Mouse (Mus musculus) spleen, adult 2 months (tissue): ENCODE measurements around the gene Ccin. TPM values are rescaled to one million over a fixed set of nuclear protein-coding genes. Genes with fewer than 3 reads are reported as not detected.
A peak's percentile ranks its signal among the peaks of the same experiment; 100 is the strongest.

Source experiments
- DNase-seq, 2 experiments: peaks; one replicate each; pipeline versions ENCODE4 v3.0.0 to v3.0.0-alpha.2; 2012 to 2021; ENCODE audit warnings: low spot score in 2 of 2, low read depth in 1 of 2
- H3K27ac ChIP-seq: fragments of 200-500 bp; 2 replicates; pipeline ENCODE4 v1.5.1; 2012; ENCODE audit warnings: low read length, inconsistent platforms; ENCODE audit not compliant: insufficient read depth
- H3K27me3 ChIP-seq: fragments of 200-500 bp; 2 replicates; pipeline ENCODE4 v1.6.1; 2012; ENCODE audit warnings: mild to moderate bottlenecking, moderate library complexity, low read length, inconsistent platforms; ENCODE audit not compliant: control insufficient read depth, insufficient read depth
- H3K36me3 ChIP-seq: fragments of 200-500 bp; 2 replicates; pipeline ENCODE4 v1.6.1; 2012; ENCODE audit warnings: mild to moderate bottlenecking, low read length, inconsistent platforms; ENCODE audit not compliant: control insufficient read depth, insufficient read depth
- H3K4me1 ChIP-seq: fragments of 200-500 bp; 2 replicates; pipeline ENCODE4 v1.6.1; 2011; ENCODE audit warnings: inconsistent platforms; ENCODE audit not compliant: control insufficient read depth, insufficient read depth, insufficient read length
- H3K4me3 ChIP-seq: fragments of 200-500 bp; 2 replicates; pipeline ENCODE4 v1.5.1; 2011; ENCODE audit warnings: mild to moderate bottlenecking, inconsistent platforms; ENCODE audit not compliant: insufficient read depth, insufficient read length; ENCODE audit errors: extremely low read depth
- CTCF ChIP-seq: fragments of 200-500 bp; IDR thresholded peaks from 2 replicates; pipeline ENCODE4 v1.5.1; 2011; ENCODE audit warnings: mild to moderate bottlenecking, inconsistent platforms; ENCODE audit not compliant: insufficient read depth, insufficient read length, insufficient replicate concordance; ENCODE audit errors: extremely low read depth
- POLR2A ChIP-seq: fragments of 200-500 bp; IDR thresholded peaks from 2 replicates; pipeline ENCODE4 v1.6.1; 2011; ENCODE audit warnings: low read depth, low read length, inconsistent platforms
- WGBS: fragments of 180-500 bp; shearing (Covaris S2); methylation state at CpG from one replicate; pipeline ENCODE4 v1.1.7; 2018; 5-methylcytosine and 5-hydroxymethylcytosine counted together
- polyA plus RNA-seq: library from polyadenylated mRNA; depleted of rRNA; stranded (reverse); fragments of >200 nt; gene quantifications from 2 replicates; pipeline ENCODE4 v1.2.3, GENCODE M21; 2012

Gene Ccin
- polyA plus RNA-seq, 1 experiment: 0.04 TPM

DNA sequence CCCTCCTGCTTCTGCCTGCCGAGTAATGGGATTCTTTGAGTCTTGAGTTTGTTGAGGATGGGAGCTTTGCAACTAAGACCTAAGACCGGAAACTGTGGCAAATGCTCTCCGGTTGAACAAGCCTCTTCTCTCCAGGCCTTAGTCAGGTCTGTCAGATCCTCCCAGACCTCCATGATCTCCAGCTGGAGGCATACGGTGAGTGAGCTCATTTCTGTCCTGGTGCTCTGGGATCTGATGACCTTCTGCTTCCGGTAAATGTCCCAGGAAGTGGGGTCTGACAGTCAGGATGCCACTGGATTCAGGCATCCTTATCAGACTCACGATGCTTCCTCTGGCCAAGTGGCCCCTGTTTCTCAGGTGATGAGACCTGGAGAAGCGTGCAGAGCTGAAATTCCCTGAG, 2.0 kb upstream of the Ccin start:
- TF ChIP-seq POLR2A (no peak), CTCF (no peak)
- no peak overlapping the region for H3K4me3 ChIP-seq
- WGBS: 81% methylated on average over 7 of the region's 7 CpGs
- H3K4me1 ChIP-seq: peaks cover 9% of the 10 kb centered on the region; the same call in 1 of the 2 replicates
- H3K27me3 ChIP-seq: no peaks in the 10 kb centered on the region
- H3K27ac ChIP-seq: no peak overlapping the region
- no peaks in the 10 kb centered on the region; the same call in 1 of the 2 replicates for H3K36me3 ChIP-seq
- no peak for DNase-seq

GRCm38 (mm10) chr4:43982053-43982732, 1.1 kb upstream of the Ccin start:
- DNase-seq: peak; percentile 81 to 92
- TF ChIP-seq POLR2A (no peak), CTCF (peak; percentile 99)
- WGBS: under 1% methylated on average over 24 of the region's 24 CpGs

GRCm38 (mm10) chr4:43983756-43984155, 473 bp downstream of the Ccin start:
- 95% methylated on average over 22 of the region's 22 CpGs for WGBS
- H3K4me1 ChIP-seq: peaks cover 9% of the 10 kb centered on the region; the same call in 1 of the 2 replicates
- TF ChIP-seq CTCF: no peak
- TF ChIP-seq POLR2A: no peak
- no peak overlapping the region for H3K4me3 ChIP-seq
- H3K27ac ChIP-seq: no peak overlapping the region
- H3K27me3 ChIP-seq: no peaks in the 10 kb centered on the region
- no peak for DNase-seq
- no peaks in the 10 kb centered on the region for H3K36me3 ChIP-seq

More at GRCm38 (mm10) chr4:43982053-43982732, 1.1 kb upstream of the Ccin start:
- H3K36me3 ChIP-seq: no peaks in the 10 kb centered on the region; the same call in 1 of the 2 replicates
- no peaks in the 10 kb centered on the region for H3K27me3 ChIP-seq
- H3K27ac ChIP-seq: no peak overlapping the region
- H3K4me1 ChIP-seq: peaks cover 9% of the 10 kb centered on the region; the same call in 1 of the 2 replicates
- peak overlapping the region; percentile 32 for H3K4me3 ChIP-seq

DNA sequence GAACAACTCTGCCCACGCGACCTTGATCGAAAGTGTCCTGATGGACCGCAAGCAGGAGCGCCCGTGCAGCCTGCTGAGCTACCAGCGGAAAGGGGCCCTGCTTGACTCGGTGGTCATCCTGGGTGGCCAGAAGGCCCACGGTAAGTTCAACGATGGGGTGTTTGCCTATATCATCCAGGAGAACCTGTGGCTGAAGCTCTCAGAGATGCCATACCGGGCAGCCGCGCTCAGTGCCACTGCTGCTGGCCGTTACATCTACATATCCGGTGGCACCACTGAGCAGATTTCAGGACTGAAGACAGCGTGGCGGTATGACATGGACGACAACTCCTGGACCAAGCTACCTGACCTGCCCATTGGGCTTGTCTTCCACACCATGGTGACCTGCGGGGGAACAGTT, 1.0 kb downstream of the Ccin start:
- H3K27ac ChIP-seq: no peak overlapping the region
- peaks cover 3% of the 10 kb centered on the region; the same call in 1 of the 2 replicates for H3K4me1 ChIP-seq
- no peaks in the 10 kb centered on the region for H3K36me3 ChIP-seq
- 94% methylated on average over 19 of the region's 19 CpGs for WGBS
- no peaks in the 10 kb centered on the region for H3K27me3 ChIP-seq
- H3K4me3 ChIP-seq: no peak overlapping the region
- no peak for TF ChIP-seq CTCF
- no peak for DNase-seq

DNA sequence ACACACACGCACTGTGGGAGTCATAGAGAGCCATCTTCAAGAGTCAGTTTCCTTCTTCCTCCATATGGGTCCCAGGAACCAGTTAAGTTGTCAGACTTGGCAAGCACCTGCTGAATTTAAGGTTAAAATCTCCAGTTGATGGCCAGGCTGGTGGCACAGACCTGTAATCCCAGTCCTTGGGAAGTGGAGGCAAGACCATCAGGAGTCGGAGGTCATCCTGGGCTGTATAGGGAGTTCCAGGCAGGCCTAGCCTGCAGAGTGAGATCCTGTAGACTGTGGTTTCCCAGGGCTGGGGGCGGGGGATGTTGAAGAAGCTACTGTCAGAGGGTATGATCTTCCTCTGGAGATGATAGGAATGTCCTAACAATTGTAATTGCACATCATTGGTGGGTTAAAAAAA, 5.7 kb downstream of the Ccin start:
- Histone ChIP-seq H3K27ac (no peak overlapping the region), H3K4me3 (no peak overlapping the region), H3K4me1 (no peaks in the 10 kb centered on the region), H3K36me3 (no peaks in the 10 kb centered on the region), H3K27me3 (no peaks in the 10 kb centered on the region)
- DNase-seq: no peak
- no peak for TF ChIP-seq CTCF
- no peak for TF ChIP-seq POLR2A
- 93% methylated on average over 3 of the region's 3 CpGs for WGBS

DNA sequence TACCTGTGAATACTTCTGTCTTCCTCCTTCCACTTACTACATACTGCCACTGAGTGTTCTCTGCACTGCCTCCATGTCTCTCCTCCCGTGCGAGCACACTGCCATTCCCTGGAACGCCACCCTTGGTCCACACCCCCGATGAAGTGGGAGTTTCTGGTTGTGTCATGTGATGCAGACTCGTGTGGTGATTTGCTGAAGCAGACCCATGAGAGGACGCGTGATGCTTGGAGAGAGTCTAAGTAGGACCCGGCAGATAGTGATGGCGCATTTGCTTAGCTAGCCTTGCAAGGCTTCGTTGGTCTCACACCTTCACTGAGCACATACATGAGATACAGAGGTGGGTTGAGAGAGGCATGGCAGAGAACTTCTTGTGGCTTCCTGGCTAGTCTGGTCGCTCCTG, 9.8 kb downstream of the Ccin start:
- WGBS: 93% methylated on average over 11 of the region's 11 CpGs

GRCm38 (mm10) chr4:43994342-43994741, 11.1 kb downstream of the Ccin start:
- 83% methylated on average over 2 of the region's 2 CpGs for WGBS
- H3K4me3 ChIP-seq: no peak overlapping the region
- no peaks in the 10 kb centered on the region for H3K4me1 ChIP-seq
- no peak for DNase-seq
- TF ChIP-seq CTCF (no peak), POLR2A (no peak)
- H3K36me3 ChIP-seq: no peaks in the 10 kb centered on the region
- no peak overlapping the region for H3K27ac ChIP-seq
- H3K27me3 ChIP-seq: no peaks in the 10 kb centered on the region

More for the DNA sequence above, 9.8 kb downstream of the Ccin start:
- Histone ChIP-seq H3K4me1 (no peaks in the 10 kb centered on the region), H3K27me3 (no peaks in the 10 kb centered on the region), H3K36me3 (no peaks in the 10 kb centered on the region), H3K27ac (no peak overlapping the region), H3K4me3 (no peak overlapping the region)
- TF ChIP-seq CTCF: no peak
- no peak for TF ChIP-seq POLR2A
- DNase-seq: no peak
